Mouse (Mus musculus) kidney, embryonic 14.5 days (tissue): ENCODE data around the gene Gm8994. TPM values are rescaled to one million over a fixed set of nuclear protein-coding genes. Genes with fewer than 3 reads are reported as not detected.
"Not testable (repeated sequence)": the region's sequence is repeated elsewhere in the genome, so short reads cannot be mapped to it uniquely, and the experiment has no call there.

ENCODE experiments used
- ATAC-seq: fragments of 200-750 bp; cut with Nextera tagmentation; 2 replicates; pipeline ENCODE4 v1.8.0; 2017; ENCODE audit warnings: moderate number of reproducible peaks, mild to moderate bottlenecking, moderate TSS enrichment, moderate library complexity; ENCODE audit not compliant: low FRiP score, low TSS enrichment
- H3K27ac ChIP-seq: fragments of 300-500 bp; sonication (generic); 2 replicates; pipeline ENCODE4 v1.5.1; 2014; ENCODE audit warnings: low read depth, mild to moderate bottlenecking, low read length, moderate library complexity, mixed read lengths
- H3K27me3 ChIP-seq: fragments of 300-500 bp; sonication (generic); 2 replicates; pipeline ENCODE4 v1.6.1; 2014; ENCODE audit warnings: mild to moderate bottlenecking, low read length; ENCODE audit not compliant: control insufficient read depth, insufficient read depth
- H3K36me3 ChIP-seq: fragments of 300-500 bp; sonication (generic); 2 replicates; pipeline ENCODE4 v1.6.1; 2014; ENCODE audit warnings: low read length, mixed read lengths; ENCODE audit not compliant: control insufficient read depth, insufficient read depth
- H3K4me1 ChIP-seq: fragments of 300-500 bp; sonication (generic); 2 replicates; pipeline ENCODE4 v1.6.1; 2014; ENCODE audit warnings: low read length, mixed read lengths; ENCODE audit not compliant: control insufficient read depth, insufficient read depth
- H3K4me2 ChIP-seq: fragments of 300-500 bp; sonication (generic); replicated peaks from 2 replicates; pipeline ENCODE4 v1.6.1; 2014; ENCODE audit warnings: low read depth, mild to moderate bottlenecking, low read length
- H3K4me3 ChIP-seq: fragments of 300-500 bp; sonication (generic); 2 replicates; pipeline ENCODE4 v1.5.1; 2014; ENCODE audit warnings: mild to moderate bottlenecking, low read length
- H3K9ac ChIP-seq: fragments of 300-500 bp; sonication (generic); 2 replicates; pipeline ENCODE4 v1.6.1; 2014; ENCODE audit warnings: low read depth, mild to moderate bottlenecking, low read length, moderate library complexity
- H3K9me3 ChIP-seq: fragments of 300-500 bp; sonication (generic); 2 replicates; pipeline ENCODE4 v1.6.1; 2016; ENCODE audit warnings: low read length; ENCODE audit not compliant: control insufficient read depth
- WGBS: fragments of 180-500 bp; shearing (Covaris S2); extraction: QIAGEN DNeasy Blood & Tissue Kit; methylation state at CpG from one replicate; pipeline ENCODE4 v1.1.7; 2014; 5-methylcytosine and 5-hydroxymethylcytosine counted together
- polyA plus RNA-seq: library from polyadenylated mRNA; unstranded; fragments of >200 nt; fragmentation: Nextera tagmentation; extraction: Ambion mirVana; gene quantifications from 2 replicates; pipeline ENCODE4 v1.2.1, GENCODE M21; 2014

Gm8994 gene
- polyA plus RNA-seq, 1 experiment from 2014 or later: not detected

DNA sequence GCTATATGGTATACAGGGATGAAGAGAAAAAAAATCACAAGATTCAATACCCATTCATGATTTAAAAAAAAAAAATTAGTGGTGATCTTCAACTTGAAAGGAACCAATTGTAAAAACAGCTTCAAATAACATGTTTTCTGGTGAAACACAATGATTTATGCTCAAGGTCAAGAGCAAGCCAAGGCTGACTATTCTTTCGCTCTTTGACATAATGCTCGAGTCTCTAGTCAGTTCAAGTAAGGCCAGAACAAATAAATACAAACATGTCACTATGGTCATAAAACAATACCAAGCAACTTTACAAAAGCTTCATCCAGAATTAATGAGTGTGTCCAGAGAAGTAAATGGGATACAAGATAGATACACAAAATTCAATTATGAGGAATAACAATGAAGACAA lies 31.1 kb upstream of the Gm8994 start:
- Histone ChIP-seq H3K27ac (no peak overlapping the region), H3K4me1 (no peaks in the 10 kb centered on the region), H3K27me3 (0 out of 2 replicates have a peak, but pooled peaks cover 5% of the 10 kb centered on the region), H3K36me3 (no peaks in the 10 kb centered on the region), H3K4me3 (no peak overlapping the region), H3K4me2 (no peak overlapping the region), H3K9ac (no peak overlapping the region), H3K9me3 (peaks cover 3% of the 10 kb centered on the region; the same call in 1 of the 2 replicates)
- peak; percentile 62; the same call in 1 of the 2 replicates for ATAC-seq
- 35% methylated on average over 2 of the region's 2 CpGs for WGBS

DNA sequence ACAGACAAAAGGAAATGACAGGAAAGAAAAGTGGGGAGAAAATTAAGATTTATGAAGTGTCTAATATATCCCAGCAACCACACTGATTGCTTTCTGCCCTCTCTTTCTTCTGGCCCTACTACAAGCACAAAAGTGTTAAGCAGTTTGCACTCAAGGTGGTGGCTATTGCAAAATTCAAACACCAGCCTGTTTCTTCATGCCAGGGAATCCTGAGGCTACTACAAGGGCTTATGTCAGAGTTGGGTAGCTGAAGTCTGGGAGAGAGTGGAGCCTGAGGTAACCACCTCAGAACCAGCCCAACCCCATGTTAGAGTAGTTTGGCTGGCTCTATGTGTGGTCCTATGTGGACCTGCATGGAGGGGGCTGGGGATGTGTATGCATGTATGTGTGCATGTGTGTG lies 23.8 kb upstream of the Gm8994 start:
- Histone ChIP-seq H3K4me1 (no peaks in the 10 kb centered on the region), H3K4me3 (no peak overlapping the region), H3K4me2 (no peak overlapping the region), H3K9ac (no peak overlapping the region), H3K36me3 (no peaks in the 10 kb centered on the region), H3K27me3 (0 out of 2 replicates have a peak, but pooled peaks cover 2% of the 10 kb centered on the region), H3K27ac (no peak overlapping the region), H3K9me3 (no peaks in the 10 kb centered on the region)
- no peak for ATAC-seq

DNA sequence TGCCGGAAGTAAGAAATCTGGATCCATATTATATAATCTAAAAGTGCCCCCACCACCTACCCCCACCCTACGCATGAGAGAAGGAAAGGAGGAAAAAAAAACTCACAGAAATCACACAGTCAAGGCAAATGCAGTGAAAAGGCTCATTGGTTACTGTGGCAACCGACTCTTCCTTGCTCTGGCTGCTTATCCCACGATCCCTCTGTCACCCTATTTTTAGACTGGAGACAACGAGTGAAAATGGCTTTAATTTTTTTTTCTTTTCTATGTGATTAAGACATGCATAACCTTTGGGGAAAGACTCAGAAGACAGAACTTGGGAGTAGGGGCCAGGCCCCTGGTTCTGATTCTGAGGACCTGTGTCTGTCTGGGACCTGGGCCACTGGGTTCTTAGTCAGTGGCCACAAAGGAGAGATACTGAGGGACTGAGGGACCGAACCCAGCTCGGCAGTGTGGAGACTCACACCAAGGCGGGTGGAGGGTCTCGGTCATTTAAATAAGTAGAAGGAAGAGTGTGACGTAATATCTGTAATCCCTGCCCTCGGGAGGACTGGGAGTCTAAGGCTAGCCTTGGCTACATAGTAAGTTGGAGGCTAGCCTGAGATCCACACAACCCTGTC lies 22.9 kb upstream of the Gm8994 start:
- Histone ChIP-seq H3K4me3 (no peak overlapping the region), H3K36me3 (no peaks in the 10 kb centered on the region), H3K27me3 (0 out of 2 replicates have a peak, but pooled peaks cover 2% of the 10 kb centered on the region), H3K27ac (no peak overlapping the region), H3K4me1 (no peaks in the 10 kb centered on the region), H3K4me2 (no peak overlapping the region), H3K9me3 (no peaks in the 10 kb centered on the region), H3K9ac (no peak overlapping the region)
- no peak for ATAC-seq
- WGBS: 88% methylated on average over 11 of the region's 11 CpGs

DNA sequence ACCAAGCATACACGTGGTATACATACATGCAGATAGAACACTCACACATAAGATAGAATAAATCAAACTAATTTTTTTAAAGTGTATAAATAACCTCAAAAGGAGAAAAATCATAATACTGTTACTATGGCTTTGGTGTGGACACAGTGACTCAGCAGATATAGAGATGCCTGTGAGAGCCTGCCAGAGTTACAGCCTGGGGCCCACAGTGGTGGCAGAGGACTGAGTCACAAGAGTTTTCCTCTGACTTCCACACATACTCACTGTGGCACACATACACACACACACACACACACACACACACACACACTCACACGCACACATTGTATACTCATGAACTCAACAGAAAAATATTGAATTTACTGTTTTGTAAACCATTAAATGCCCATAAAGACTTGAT lies 17.9 kb upstream of the Gm8994 start:
- Histone ChIP-seq H3K27ac (no peak overlapping the region), H3K4me2 (no peak overlapping the region), H3K9ac (no peak overlapping the region), H3K27me3 (no peaks in the 10 kb centered on the region), H3K4me3 (no peak overlapping the region), H3K4me1 (no peaks in the 10 kb centered on the region), H3K36me3 (no peaks in the 10 kb centered on the region), H3K9me3 (no peaks in the 10 kb centered on the region)
- WGBS: 92% methylated on average over 2 of the region's 2 CpGs
- ATAC-seq: no peak

DNA sequence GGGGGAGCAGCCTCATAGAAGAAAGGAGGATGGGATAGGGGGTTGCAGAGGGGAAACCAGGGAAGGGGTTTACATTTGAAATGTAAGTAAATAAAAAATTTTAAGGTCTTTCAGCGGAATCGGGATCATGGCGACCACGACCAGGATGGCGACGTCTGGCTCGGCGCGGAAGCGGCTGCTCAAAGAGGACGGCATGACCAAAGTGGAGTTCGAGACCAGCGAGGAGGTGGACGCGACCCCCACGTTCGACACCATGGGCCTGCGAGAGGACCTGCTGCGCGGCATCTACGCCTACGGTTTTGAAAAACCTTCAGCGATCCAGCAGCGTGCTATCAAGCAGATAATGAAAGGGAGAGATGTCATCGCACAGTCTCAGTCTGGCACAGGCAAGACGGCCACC lies 1.1 kb downstream of the Gm8994 start:
- not testable (repeated sequence) for ATAC-seq, H3K4me3 ChIP-seq, H3K27me3 ChIP-seq, H3K9me3 ChIP-seq, H3K4me1 ChIP-seq, H3K4me2 ChIP-seq, H3K27ac ChIP-seq, H3K36me3 ChIP-seq, H3K9ac ChIP-seq
- 98% methylated on average over 26 of the region's 26 CpGs for WGBS

DNA sequence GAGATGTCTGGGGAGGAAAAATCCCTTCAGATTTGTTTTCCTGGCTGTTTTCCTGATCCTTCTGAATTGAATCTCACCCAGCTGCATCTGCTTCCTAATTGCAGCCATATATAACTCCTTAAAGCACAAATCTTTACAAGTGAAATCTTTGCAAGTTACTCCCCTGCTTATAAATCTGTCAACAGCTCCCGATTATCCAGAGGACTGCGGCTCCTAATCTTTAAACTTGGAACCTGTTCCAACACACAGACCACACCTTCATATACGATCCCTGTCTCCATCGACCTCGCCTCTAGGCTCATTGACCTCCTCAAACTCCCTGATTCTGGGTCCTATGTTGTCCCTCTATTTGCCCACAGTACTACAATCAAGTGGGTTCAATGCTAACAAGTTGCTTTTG lies 13.3 kb downstream of the Gm8994 start:
- 0 out of 2 replicates have a peak, but pooled peaks cover 4% of the 10 kb centered on the region for H3K4me1 ChIP-seq
- H3K9me3 ChIP-seq: no peaks in the 10 kb centered on the region
- H3K36me3 ChIP-seq: no peaks in the 10 kb centered on the region
- H3K4me3 ChIP-seq: no peak overlapping the region
- ATAC-seq: no peak
- H3K9ac ChIP-seq: no peak overlapping the region
- no peak overlapping the region for H3K27ac ChIP-seq
- H3K27me3 ChIP-seq: no peaks in the 10 kb centered on the region
- no peak overlapping the region for H3K4me2 ChIP-seq
- 33% methylated on average over 5 of the region's 5 CpGs for WGBS

DNA sequence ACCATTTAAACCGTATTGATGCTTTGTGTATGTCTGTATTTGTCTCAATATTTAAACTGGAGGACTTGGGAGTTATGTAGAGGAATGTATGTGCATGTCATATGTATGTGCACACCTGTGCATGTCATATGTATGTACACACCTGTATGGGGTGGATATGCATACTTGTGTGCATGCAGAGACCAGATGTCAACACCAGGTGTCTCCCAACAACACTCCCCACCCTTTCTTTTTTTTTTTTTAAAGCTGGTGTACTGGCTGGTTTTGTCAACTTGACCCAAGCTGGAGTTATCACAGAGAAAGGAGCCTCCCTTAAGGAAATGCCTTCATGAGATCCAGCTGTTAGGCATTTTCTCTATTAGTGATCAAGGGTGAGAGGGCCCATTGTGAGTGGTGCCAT lies 13.8 kb downstream of the Gm8994 start:
- Histone ChIP-seq H3K4me3 (no peak overlapping the region), H3K4me1 (0 out of 2 replicates have a peak, but pooled peaks cover 4% of the 10 kb centered on the region), H3K9me3 (no peaks in the 10 kb centered on the region), H3K27me3 (no peaks in the 10 kb centered on the region), H3K36me3 (no peaks in the 10 kb centered on the region), H3K4me2 (no peak overlapping the region), H3K9ac (no peak overlapping the region), H3K27ac (no peak overlapping the region)
- WGBS: 86% methylated on average over 1 of the region's 1 CpGs
- ATAC-seq: no peak

DNA sequence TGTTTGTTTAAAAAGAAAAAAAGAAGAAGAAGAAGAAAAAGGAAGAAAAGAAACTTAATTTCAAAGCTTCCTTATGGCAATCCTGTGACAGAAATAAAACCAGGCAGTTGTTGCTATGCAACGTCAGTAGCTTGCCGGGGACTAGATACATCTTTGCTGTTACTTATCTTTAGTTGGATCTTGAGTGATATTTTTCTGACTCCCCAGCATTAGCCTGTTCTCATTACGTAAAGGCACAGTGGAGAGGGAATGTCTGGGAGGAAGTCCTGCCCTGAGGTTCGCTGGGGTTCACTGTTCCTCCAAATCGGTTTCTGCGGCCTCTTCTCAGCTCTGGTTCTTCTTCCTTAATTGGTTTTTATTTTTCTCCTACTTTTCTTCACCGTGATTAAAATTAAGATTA lies 16.5 kb downstream of the Gm8994 start:
- WGBS: 81% methylated on average over 7 of the region's 7 CpGs
- Histone ChIP-seq H3K9ac (no peak overlapping the region), H3K4me3 (no peak overlapping the region), H3K4me2 (no peak overlapping the region), H3K27me3 (no peaks in the 10 kb centered on the region), H3K9me3 (no peaks in the 10 kb centered on the region), H3K36me3 (no peaks in the 10 kb centered on the region), H3K27ac (no peak overlapping the region), H3K4me1 (0 out of 2 replicates have a peak, but pooled peaks cover 4% of the 10 kb centered on the region)
- no peak for ATAC-seq

DNA sequence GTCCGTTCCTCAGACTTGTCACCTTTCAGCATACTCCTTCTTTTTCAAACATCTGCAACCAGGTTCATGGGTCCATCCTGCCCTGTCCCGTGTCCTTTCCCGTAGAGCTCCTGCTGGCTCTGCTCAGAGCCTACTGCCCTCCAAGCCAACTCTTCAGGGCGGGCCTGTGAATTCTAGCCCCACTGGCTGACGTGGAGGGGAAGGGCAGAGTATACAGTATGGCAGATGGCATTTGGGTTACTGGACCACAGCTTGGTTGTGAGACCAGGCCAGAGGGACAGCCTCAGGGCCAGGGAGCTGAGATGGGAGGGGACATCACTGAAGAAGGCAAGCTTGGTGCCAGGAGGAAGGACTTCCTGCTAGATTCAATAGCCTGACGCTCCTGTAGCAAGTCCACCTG lies 17.7 kb downstream of the Gm8994 start:
- Histone ChIP-seq H3K4me2 (no peak overlapping the region), H3K36me3 (no peaks in the 10 kb centered on the region), H3K9me3 (no peaks in the 10 kb centered on the region), H3K27me3 (no peaks in the 10 kb centered on the region), H3K9ac (no peak overlapping the region), H3K27ac (no peak overlapping the region), H3K4me1 (0 out of 2 replicates have a peak, but pooled peaks cover 4% of the 10 kb centered on the region), H3K4me3 (no peak overlapping the region)
- ATAC-seq: no peak
- 91% methylated on average over 6 of the region's 6 CpGs for WGBS
